Mouse (Mus musculus) liver, embryonic 11.5 days (tissue): ENCODE results near the gene Fgfr2. TPM values are rescaled to one million over a fixed set of nuclear protein-coding genes. Genes with fewer than 3 reads are reported as not detected.

Experiments
- ATAC-seq: fragments of 200-750 bp; cut with Nextera tagmentation; replicated peaks from 2 replicates; pipeline ENCODE4 v1.8.0; 2017; ENCODE audit warnings: moderate number of reproducible peaks, mild to moderate bottlenecking, moderate TSS enrichment, moderate library complexity; ENCODE audit not compliant: low FRiP score
- DNase-seq: peaks from one replicate; pipeline ENCODE4 v3.0.0-alpha.2; 2017; ENCODE audit warnings: low spot score
- H3K27ac ChIP-seq: fragments of 300-500 bp; sonication (generic); 2 replicates; pipeline ENCODE4 v1.5.1; 2014; ENCODE audit warnings: mild to moderate bottlenecking, low read depth, low read length, control low read depth
- H3K27me3 ChIP-seq: fragments of 300-500 bp; sonication (generic); replicated peaks from 2 replicates; pipeline ENCODE4 v1.6.1; 2014; ENCODE audit warnings: low read length, mixed read lengths; ENCODE audit not compliant: control insufficient read depth, insufficient read depth
- H3K36me3 ChIP-seq: fragments of 300-500 bp; sonication (generic); 2 replicates; pipeline ENCODE4 v1.6.1; 2014; ENCODE audit warnings: mild to moderate bottlenecking, low read length, moderate library complexity, mixed read lengths; ENCODE audit not compliant: control insufficient read depth, insufficient read depth
- H3K4me1 ChIP-seq: fragments of 300-500 bp; sonication (generic); replicated peaks from 2 replicates; pipeline ENCODE4 v1.6.1; 2014; ENCODE audit warnings: low read length, mixed read lengths; ENCODE audit not compliant: control insufficient read depth, insufficient read depth
- H3K4me2 ChIP-seq: fragments of 300-500 bp; sonication (generic); 2 replicates; pipeline ENCODE4 v1.6.1; 2014; ENCODE audit warnings: mild to moderate bottlenecking, control low read depth, moderate library complexity
- H3K4me3 ChIP-seq: fragments of 300-500 bp; sonication (generic); 2 replicates; pipeline ENCODE4 v1.5.1; 2014; ENCODE audit warnings: low read depth, low read length, control low read depth
- H3K9ac ChIP-seq: fragments of 300-500 bp; sonication (generic); 2 replicates; pipeline ENCODE4 v1.6.1; 2014; ENCODE audit warnings: low read depth, low read length, control low read depth
- H3K9me3 ChIP-seq: fragments of 300-500 bp; sonication (generic); 2 replicates; pipeline ENCODE4 v1.6.1; 2016; ENCODE audit warnings: low read length, inconsistent platforms, mixed read lengths; ENCODE audit not compliant: control insufficient read depth
- WGBS: fragments of 180-500 bp; shearing (Covaris S2); extraction: QIAGEN DNeasy Blood & Tissue Kit; methylation state at CpG from one replicate; pipeline ENCODE4 v1.1.7; 2014; 5-methylcytosine and 5-hydroxymethylcytosine counted together
- polyA plus RNA-seq: library from polyadenylated mRNA; unstranded; fragments of >200 nt; fragmentation: Nextera tagmentation; extraction: Ambion mirVana; gene quantifications from 2 replicates; pipeline ENCODE4 v1.2.1, GENCODE M21; 2014

Gene Fgfr2
- polyA plus RNA-seq, 1 experiment from 2014 or later: 32.6 TPM

DNA sequence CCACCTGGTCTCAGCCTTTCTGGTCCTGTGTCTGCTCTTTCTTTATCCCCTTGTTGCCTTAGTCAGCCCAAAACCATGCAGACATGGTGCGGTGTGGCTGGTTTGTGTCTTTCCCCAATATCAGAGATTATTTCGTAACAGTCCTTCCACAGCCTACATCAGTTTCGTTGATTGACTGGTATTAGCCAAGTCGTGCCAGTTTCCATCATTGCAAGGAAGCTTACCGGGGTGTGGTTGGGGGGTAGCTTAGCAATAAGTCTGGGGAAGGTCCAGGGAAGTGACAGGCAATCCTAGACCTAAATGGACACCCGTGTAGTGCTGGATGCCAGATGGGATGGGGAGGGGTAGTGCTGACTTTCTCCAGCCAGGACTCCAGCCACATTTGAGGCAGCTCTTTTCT lies 1097.6 kb downstream of the Fgfr2 start:
- Histone ChIP-seq H3K4me3 (no peak overlapping the region), H3K9me3 (no peaks in the 10 kb centered on the region), H3K36me3 (no peaks in the 10 kb centered on the region), H3K9ac (no peak overlapping the region), H3K27me3 (no peaks in the 10 kb centered on the region), H3K4me2 (no peak overlapping the region), H3K27ac (no peak overlapping the region), H3K4me1 (no peaks in the 10 kb centered on the region)
- ATAC-seq: no peak
- WGBS: 62% methylated on average over 6 of the region's 6 CpGs
- no peak for DNase-seq

DNA sequence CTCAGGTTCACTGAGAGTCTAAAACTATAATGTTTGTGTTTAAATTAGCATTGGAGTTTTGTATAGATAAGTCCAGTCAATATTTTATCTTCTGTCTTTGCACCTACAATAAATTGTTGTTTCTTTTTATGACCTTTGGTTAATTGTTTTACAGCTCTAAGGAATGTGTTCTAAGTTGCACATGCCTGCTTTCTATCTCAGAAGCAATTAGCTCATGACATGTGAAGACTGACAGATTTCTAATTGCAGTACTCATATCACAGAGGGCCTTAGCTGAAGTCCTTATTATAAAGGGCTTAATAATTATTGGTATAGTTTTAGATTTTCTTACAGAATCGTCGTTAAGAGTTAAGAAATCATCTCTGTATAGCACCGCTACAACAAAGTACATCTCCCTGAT lies 1107.2 kb downstream of the Fgfr2 start:
- WGBS: 69% methylated on average over 3 of the region's 3 CpGs
- Histone ChIP-seq H3K9ac (no peak overlapping the region), H3K27ac (no peak overlapping the region), H3K9me3 (no peaks in the 10 kb centered on the region), H3K36me3 (no peaks in the 10 kb centered on the region), H3K4me1 (no peaks in the 10 kb centered on the region), H3K4me3 (no peak overlapping the region), H3K4me2 (no peak overlapping the region), H3K27me3 (no peaks in the 10 kb centered on the region)
- ATAC-seq (no peak), DNase-seq (no peak)

- ATAC-seq: no peak
- WGBS: 17% methylated on average over 3 of the region's 3 CpGs
Observed at GRCm38 (mm10) chr7:132015193-132015592, 1108.0 kb downstream of the Fgfr2 start.

GRCm38 (mm10) chr7:132013970-132014369 lies 1109.2 kb downstream of the Fgfr2 start:
- Histone ChIP-seq H3K4me3 (no peak overlapping the region), H3K4me1 (no peaks in the 10 kb centered on the region), H3K9ac (no peak overlapping the region), H3K27ac (no peak overlapping the region), H3K27me3 (no peaks in the 10 kb centered on the region), H3K9me3 (no peaks in the 10 kb centered on the region), H3K36me3 (no peaks in the 10 kb centered on the region), H3K4me2 (no peak overlapping the region)
- ATAC-seq: no peak
- DNase-seq: no peak
- WGBS: 74% methylated on average over 5 of the region's 5 CpGs

More at GRCm38 (mm10) chr7:132015193-132015592, 1108.0 kb downstream of the Fgfr2 start:
- Histone ChIP-seq H3K27me3 (no peaks in the 10 kb centered on the region), H3K4me2 (no peak overlapping the region), H3K27ac (no peak overlapping the region), H3K36me3 (no peaks in the 10 kb centered on the region), H3K4me3 (no peak overlapping the region), H3K9ac (no peak overlapping the region), H3K4me1 (no peaks in the 10 kb centered on the region), H3K9me3 (no peaks in the 10 kb centered on the region)
- no peak for DNase-seq

DNA sequence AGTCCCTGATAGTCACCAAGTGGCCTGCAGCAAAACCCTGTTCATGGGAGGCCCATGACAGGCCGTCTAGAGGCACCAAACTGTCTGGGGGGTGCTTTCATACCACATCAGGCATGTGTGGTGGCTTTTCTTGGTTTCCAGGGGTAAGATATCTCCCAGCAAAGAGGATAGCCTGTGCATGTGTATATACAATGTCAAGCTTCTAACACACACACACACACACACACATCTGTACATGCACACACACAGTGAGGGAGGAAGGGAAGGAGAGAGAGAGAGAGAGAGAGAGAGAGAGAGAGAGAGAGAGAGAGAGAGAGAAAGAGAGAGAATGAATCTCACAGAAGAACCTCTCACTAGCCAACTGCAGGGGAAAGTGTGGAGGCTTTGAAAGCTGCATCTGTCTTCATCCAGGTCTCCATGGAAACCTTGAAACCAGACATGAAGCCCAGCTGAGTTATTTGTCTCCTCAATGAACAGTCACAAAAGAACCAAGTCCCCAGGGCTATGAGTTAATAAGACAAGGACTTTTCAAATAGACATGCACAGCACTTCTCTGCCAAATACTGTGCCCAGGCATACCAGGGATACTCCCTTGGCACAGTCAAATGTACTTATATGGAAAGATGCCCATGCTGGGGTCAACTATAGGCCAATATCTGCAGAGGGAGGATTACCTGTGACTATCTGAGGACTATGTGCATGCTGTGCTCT lies 1110.0 kb downstream of the Fgfr2 start:
- H3K9me3 ChIP-seq: no peaks in the 10 kb centered on the region
- no peak overlapping the region for H3K27ac ChIP-seq
- no peak overlapping the region for H3K9ac ChIP-seq
- H3K4me2 ChIP-seq: no peak overlapping the region
- H3K36me3 ChIP-seq: no peaks in the 10 kb centered on the region
- no peak for ATAC-seq
- no peaks in the 10 kb centered on the region for H3K27me3 ChIP-seq
- H3K4me3 ChIP-seq: no peak overlapping the region
- no peak for DNase-seq
- 31% methylated on average over 1 of the region's 1 CpGs for WGBS
- H3K4me1 ChIP-seq: no peaks in the 10 kb centered on the region

- Histone ChIP-seq H3K9me3 (no peaks in the 10 kb centered on the region), H3K27me3 (no peaks in the 10 kb centered on the region), H3K27ac (no peak overlapping the region), H3K4me1 (no peaks in the 10 kb centered on the region), H3K9ac (no peak overlapping the region), H3K4me3 (no peak overlapping the region), H3K36me3 (no peaks in the 10 kb centered on the region), H3K4me2 (no peak overlapping the region)
- 76% methylated on average over 7 of the region's 7 CpGs for WGBS
- ATAC-seq: no peak
- DNase-seq: no peak
Observed at GRCm38 (mm10) chr7:132009002-132009401, 1114.1 kb downstream of the Fgfr2 start.

DNA sequence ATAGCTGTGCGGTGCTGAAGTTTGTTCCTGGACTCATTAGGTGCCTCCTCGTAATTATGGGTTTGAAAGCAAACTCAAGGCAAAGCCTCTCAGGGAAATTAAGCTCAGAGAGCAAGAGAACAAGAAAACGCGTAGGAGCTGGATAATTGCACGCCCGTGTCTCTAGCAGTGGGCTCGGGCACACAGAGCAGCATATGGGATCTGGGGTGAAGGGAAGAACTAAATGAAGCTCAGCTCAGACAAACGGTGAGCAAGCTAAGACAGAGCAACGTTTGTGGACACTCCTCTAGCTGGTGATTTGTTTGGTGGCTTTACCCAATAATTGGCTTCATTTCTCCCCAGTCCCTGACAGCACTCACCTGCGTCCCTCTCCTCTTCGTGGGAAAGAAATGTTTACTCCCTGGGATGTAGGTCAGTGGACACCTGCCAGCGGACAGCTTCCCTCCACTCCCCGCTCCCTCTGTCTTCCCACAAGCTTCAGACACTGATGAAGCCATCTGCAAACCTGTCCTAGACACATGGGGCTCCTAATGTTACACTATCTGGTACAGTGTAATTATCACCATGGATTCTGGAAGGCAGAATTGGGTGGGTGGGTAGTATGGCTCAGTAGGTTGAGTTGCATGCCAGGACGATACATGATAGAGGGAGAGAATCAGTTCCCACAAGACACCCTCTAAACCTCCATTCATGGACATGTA lies 1117.0 kb downstream of the Fgfr2 start:
- Histone ChIP-seq H3K27ac (no peak overlapping the region), H3K4me1 (no peaks in the 10 kb centered on the region), H3K4me3 (no peak overlapping the region), H3K9ac (no peak overlapping the region), H3K27me3 (no peaks in the 10 kb centered on the region), H3K4me2 (no peak overlapping the region), H3K9me3 (no peaks in the 10 kb centered on the region), H3K36me3 (no peaks in the 10 kb centered on the region)
- DNase-seq (no peak), ATAC-seq (no peak)
- 79% methylated on average over 14 of the region's 14 CpGs for WGBS

DNA sequence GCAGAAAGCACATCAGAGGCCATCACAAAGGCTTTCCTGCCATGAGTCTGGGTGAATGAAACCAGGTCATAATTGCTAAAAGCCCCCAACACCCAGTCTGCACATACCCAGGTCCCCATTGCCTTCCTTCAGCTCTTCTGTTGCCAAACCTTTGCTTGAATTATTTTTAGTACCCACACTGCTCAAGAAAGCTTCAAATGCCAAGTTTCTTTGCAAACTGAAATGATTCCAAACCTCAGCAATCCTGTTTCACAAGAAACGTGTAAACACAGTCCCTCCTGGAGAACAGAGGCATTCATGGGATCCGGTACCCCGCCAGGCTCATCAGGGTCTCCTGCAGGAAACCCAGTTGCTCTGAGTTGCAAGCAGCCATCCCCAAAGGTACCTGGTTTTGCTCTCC lies 1130.3 kb downstream of the Fgfr2 start:
- H3K27me3 ChIP-seq: no peaks in the 10 kb centered on the region
- ATAC-seq (no peak), DNase-seq (no peak)
- WGBS: 61% methylated on average over 3 of the region's 3 CpGs
- H3K36me3 ChIP-seq: no peaks in the 10 kb centered on the region
- H3K9ac ChIP-seq: no peak overlapping the region
- no peak overlapping the region for H3K4me3 ChIP-seq
- no peaks in the 10 kb centered on the region for H3K9me3 ChIP-seq
- H3K27ac ChIP-seq: no peak overlapping the region
- no peak overlapping the region for H3K4me2 ChIP-seq
- H3K4me1 ChIP-seq: no peaks in the 10 kb centered on the region

DNA sequence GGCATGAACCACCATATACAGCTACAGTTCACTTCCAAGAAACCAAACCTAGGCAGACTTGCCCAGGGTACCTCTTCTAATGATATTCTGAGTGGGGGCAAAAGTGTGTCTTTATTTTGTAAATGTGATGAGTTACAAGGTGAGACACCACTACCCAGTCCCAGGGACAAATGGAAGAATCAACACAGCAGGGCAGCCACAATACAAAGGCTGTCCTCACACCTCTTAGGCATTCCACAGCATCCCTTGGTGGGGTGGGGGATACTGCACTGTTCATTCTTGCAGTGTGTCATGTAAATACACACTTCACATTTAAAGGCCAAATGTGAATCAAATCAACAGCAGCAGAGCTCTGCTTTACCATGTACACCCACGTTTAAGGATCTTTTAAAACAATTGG lies 1130.9 kb downstream of the Fgfr2 start:
- H3K27ac ChIP-seq: no peak overlapping the region
- no peaks in the 10 kb centered on the region for H3K9me3 ChIP-seq
- DNase-seq (no peak), ATAC-seq (no peak)
- 37% methylated on average over 1 of the region's 1 CpGs for WGBS
- H3K4me1 ChIP-seq: no peaks in the 10 kb centered on the region
- no peaks in the 10 kb centered on the region for H3K27me3 ChIP-seq
- no peak overlapping the region for H3K4me3 ChIP-seq
- no peak overlapping the region for H3K9ac ChIP-seq
- no peak overlapping the region for H3K4me2 ChIP-seq
- no peaks in the 10 kb centered on the region for H3K36me3 ChIP-seq
